Mouse (Mus musculus): ENCODE measurements around the gene Aggf1. TPM values are rescaled to one million over a fixed set of nuclear protein-coding genes. Genes with fewer than 3 reads are reported as not detected.
"Not testable (repeated sequence)": the region's sequence is repeated elsewhere in the genome, so short reads cannot be mapped to it uniquely, and the experiment has no call there.

Aggf1 gene
- polyA plus RNA-seq, 1 experiment from 2014 or later: 35.1 TPM

GRCm38 (mm10) chr13:95376689-95377289 is 1.6 kb upstream of the Aggf1 start:
- H3K36me3 ChIP-seq; H3K27ac ChIP-seq (replicated peaks); H3K27me3 ChIP-seq; H3K4me2 ChIP-seq (replicated peaks); ATAC-seq (ENCODE audit: insufficient number of reproducible peaks, low FRiP score, low TSS enrichment, low read depth); H3K4me3 ChIP-seq (replicated peaks); H3K9ac ChIP-seq; H3K9me3 ChIP-seq (replicated peaks): not testable (repeated sequence)
- 97% methylated on average over 11 of the region's 11 CpGs for WGBS
- H3K4me1 ChIP-seq: peaks cover 13% of the 10 kb centered on the region

- no peaks in the 10 kb centered on the region for H3K9me3 ChIP-seq (replicated peaks)
- H3K4me2 ChIP-seq (replicated peaks): peak overlapping the region; percentile 83
- ATAC-seq (ENCODE audit: insufficient number of reproducible peaks, low FRiP score, low TSS enrichment, low read depth): 0 out of 2 replicates have a peak, but pooled peaks have one; percentile 11
- peak overlapping the region; percentile 93; the same call in 1 of the 2 replicates for H3K9ac ChIP-seq
- H3K4me3 ChIP-seq (replicated peaks): peak overlapping the region; percentile 100
- H3K27ac ChIP-seq (replicated peaks): peak overlapping the region; percentile 83
- no peaks in the 10 kb centered on the region for H3K27me3 ChIP-seq
- WGBS: 25% methylated on average over 6 of the region's 6 CpGs
- peaks cover 6% of the 10 kb centered on the region for H3K36me3 ChIP-seq
- peaks cover 13% of the 10 kb centered on the region for H3K4me1 ChIP-seq
These were observed 382 bp upstream of the Aggf1 start for GRCm38 (mm10) chr13:95375554-95375914.

GRCm38 (mm10) chr13:95366356-95366755 is 8.8 kb downstream of the Aggf1 start:
- Histone ChIP-seq H3K4me2 (replicated peaks) (no peak overlapping the region), H3K4me3 (replicated peaks) (no peak overlapping the region), H3K9ac (no peak overlapping the region), H3K9me3 (replicated peaks) (no peaks in the 10 kb centered on the region), H3K36me3 (peaks cover 76% of the 10 kb centered on the region), H3K27ac (replicated peaks) (no peak overlapping the region), H3K27me3 (no peaks in the 10 kb centered on the region), H3K4me1 (no peaks in the 10 kb centered on the region)
- ATAC-seq (ENCODE audit: insufficient number of reproducible peaks, low FRiP score, low TSS enrichment, low read depth): no peak
- WGBS: 91% methylated on average over 8 of the region's 8 CpGs

GRCm38 (mm10) chr13:95363440-95363839 is 11.7 kb downstream of the Aggf1 start:
- no peak for ATAC-seq (ENCODE audit: insufficient number of reproducible peaks, low FRiP score, low TSS enrichment, low read depth)
- H3K27me3 ChIP-seq: no peaks in the 10 kb centered on the region
- no peak overlapping the region for H3K4me2 ChIP-seq (replicated peaks)
- H3K9me3 ChIP-seq (replicated peaks): no peaks in the 10 kb centered on the region
- H3K4me3 ChIP-seq (replicated peaks): no peak overlapping the region
- H3K36me3 ChIP-seq: peaks cover 67% of the 10 kb centered on the region
- H3K9ac ChIP-seq: no peak overlapping the region
- H3K27ac ChIP-seq (replicated peaks): no peak overlapping the region
- no peaks in the 10 kb centered on the region for H3K4me1 ChIP-seq
- WGBS: 71% methylated on average over 4 of the region's 4 CpGs

- Histone ChIP-seq H3K27ac (replicated peaks) (no peak overlapping the region), H3K4me3 (replicated peaks) (no peak overlapping the region), H3K4me2 (replicated peaks) (no peak overlapping the region), H3K36me3 (peaks cover 84% of the 10 kb centered on the region), H3K4me1 (no peaks in the 10 kb centered on the region), H3K27me3 (no peaks in the 10 kb centered on the region), H3K9me3 (replicated peaks) (no peaks in the 10 kb centered on the region), H3K9ac (no peak overlapping the region)
- WGBS: 87% methylated on average over 2 of the region's 2 CpGs
- ATAC-seq (ENCODE audit: insufficient number of reproducible peaks, low FRiP score, low TSS enrichment, low read depth): no peak
These were observed 16.9 kb downstream of the Aggf1 start for GRCm38 (mm10) chr13:95358223-95358622.

GRCm38 (mm10) chr13:95348476-95348875 is 26.7 kb downstream of the Aggf1 start:
- H3K36me3 ChIP-seq: peaks cover 33% of the 10 kb centered on the region
- H3K4me2 ChIP-seq (replicated peaks): no peak overlapping the region
- no peaks in the 10 kb centered on the region for H3K27me3 ChIP-seq

GRCm38 (mm10) chr13:95347018-95347696 is 28.0 kb downstream of the Aggf1 start:
- Histone ChIP-seq H3K4me1 (no peaks in the 10 kb centered on the region), H3K27me3 (no peaks in the 10 kb centered on the region), H3K4me3 (replicated peaks) (no peak overlapping the region), H3K27ac (replicated peaks) (no peak overlapping the region), H3K4me2 (replicated peaks) (no peak overlapping the region), H3K9me3 (replicated peaks) (no peaks in the 10 kb centered on the region), H3K9ac (no peak overlapping the region), H3K36me3 (peaks cover 23% of the 10 kb centered on the region)
- 30% methylated on average over 8 of the region's 8 CpGs for WGBS
- peak; percentile 29; the same call in 1 of the 2 replicates for ATAC-seq (ENCODE audit: insufficient number of reproducible peaks, low FRiP score, low TSS enrichment, low read depth)

More at GRCm38 (mm10) chr13:95348476-95348875, 26.7 kb downstream of the Aggf1 start:
- Histone ChIP-seq H3K27ac (replicated peaks) (no peak overlapping the region), H3K4me3 (replicated peaks) (no peak overlapping the region), H3K9me3 (replicated peaks) (no peaks in the 10 kb centered on the region), H3K4me1 (no peaks in the 10 kb centered on the region), H3K9ac (no peak overlapping the region)
- no peak for ATAC-seq (ENCODE audit: insufficient number of reproducible peaks, low FRiP score, low TSS enrichment, low read depth)
- 89% methylated on average over 3 of the region's 3 CpGs for WGBS

GRCm38 (mm10) chr13:95345869-95346268 is 29.3 kb downstream of the Aggf1 start:
- Histone ChIP-seq H3K4me1 (no peaks in the 10 kb centered on the region), H3K27me3 (no peaks in the 10 kb centered on the region), H3K4me3 (replicated peaks) (no peak overlapping the region), H3K27ac (replicated peaks) (no peak overlapping the region), H3K4me2 (replicated peaks) (no peak overlapping the region), H3K9ac (no peak overlapping the region), H3K36me3 (peaks cover 16% of the 10 kb centered on the region), H3K9me3 (replicated peaks) (no peaks in the 10 kb centered on the region)
- no peak for ATAC-seq (ENCODE audit: insufficient number of reproducible peaks, low FRiP score, low TSS enrichment, low read depth)
- 75% methylated on average over 6 of the region's 6 CpGs for WGBS

- Histone ChIP-seq H3K9ac (no peak overlapping the region), H3K4me1 (no peaks in the 10 kb centered on the region), H3K27me3 (no peaks in the 10 kb centered on the region), H3K9me3 (replicated peaks) (no peaks in the 10 kb centered on the region), H3K36me3 (peaks cover 22% of the 10 kb centered on the region), H3K4me2 (replicated peaks) (no peak overlapping the region), H3K4me3 (replicated peaks) (no peak overlapping the region), H3K27ac (replicated peaks) (no peak overlapping the region)
- ATAC-seq (ENCODE audit: insufficient number of reproducible peaks, low FRiP score, low TSS enrichment, low read depth): no peak
- 86% methylated on average over 8 of the region's 8 CpGs for whole genome bisulfite sequencing
These were observed 31.7 kb downstream of the Aggf1 start for GRCm38 (mm10) chr13:95343470-95343869.

GRCm38 (mm10) chr13:95336122-95336677 is 39.0 kb downstream of the Aggf1 start:
- ATAC-seq (ENCODE audit: insufficient number of reproducible peaks, low FRiP score, low TSS enrichment, low read depth): peak; percentile 74; the same call in 1 of the 2 replicates
- Histone ChIP-seq H3K27ac (replicated peaks) (no peak overlapping the region), H3K9ac (no peak overlapping the region), H3K4me2 (replicated peaks) (0 out of 2 replicates have a peak overlapping the region, but pooled peaks have one; percentile 9), H3K4me3 (replicated peaks) (no peak overlapping the region), H3K27me3 (no peaks in the 10 kb centered on the region), H3K9me3 (replicated peaks) (no peaks in the 10 kb centered on the region), H3K4me1 (peaks cover 2% of the 10 kb centered on the region; the same call in 1 of the 2 replicates), H3K36me3 (peaks cover 39% of the 10 kb centered on the region)
- 67% methylated on average over 40 of the region's 40 CpGs for WGBS

- no peaks in the 10 kb centered on the region for H3K27me3 ChIP-seq
- H3K4me3 ChIP-seq (replicated peaks): no peak overlapping the region
- H3K4me1 ChIP-seq: peaks cover 13% of the 10 kb centered on the region
- peaks cover 12% of the 10 kb centered on the region for H3K36me3 ChIP-seq
- no peak overlapping the region for H3K27ac ChIP-seq (replicated peaks)
- ATAC-seq (ENCODE audit: insufficient number of reproducible peaks, low FRiP score, low TSS enrichment, low read depth): no peak
- H3K9ac ChIP-seq: no peak overlapping the region
- WGBS: 77% methylated on average over 11 of the region's 11 CpGs
- no peak overlapping the region for H3K4me2 ChIP-seq (replicated peaks)
- no peaks in the 10 kb centered on the region for H3K9me3 ChIP-seq (replicated peaks)
These were observed 42.9 kb downstream of the Aggf1 start for GRCm38 (mm10) chr13:95332086-95332899.

Data from embryonic facial prominence, embryonic 15.5 days (tissue).